Mouse (Mus musculus) adrenal gland, postnatal 25 days (tissue): ENCODE data around the gene Olfr1151. TPM values are rescaled to one million over a fixed set of nuclear protein-coding genes. Genes with fewer than 3 reads are reported as not detected.

Experiments
- DNase-seq: peaks from one replicate; pipeline ENCODE4 v3.0.0; 2021; ENCODE audit warnings: mixed read lengths
- long read RNA-seq: library from polyadenylated mRNA; stranded (forward); transcript quantifications from one replicate; pipeline ENCODE4 v2.0.0, GENCODE M21; 2021
- total RNA-seq: library from RNA; stranded (reverse); gene quantifications from 2 replicates; pipeline ENCODE4 v1.2.3, GENCODE M21; 2021

Olfr1151 gene
- total RNA-seq, result not detected in 2 replicates
- long read RNA-seq, result 0 reads

DNA sequence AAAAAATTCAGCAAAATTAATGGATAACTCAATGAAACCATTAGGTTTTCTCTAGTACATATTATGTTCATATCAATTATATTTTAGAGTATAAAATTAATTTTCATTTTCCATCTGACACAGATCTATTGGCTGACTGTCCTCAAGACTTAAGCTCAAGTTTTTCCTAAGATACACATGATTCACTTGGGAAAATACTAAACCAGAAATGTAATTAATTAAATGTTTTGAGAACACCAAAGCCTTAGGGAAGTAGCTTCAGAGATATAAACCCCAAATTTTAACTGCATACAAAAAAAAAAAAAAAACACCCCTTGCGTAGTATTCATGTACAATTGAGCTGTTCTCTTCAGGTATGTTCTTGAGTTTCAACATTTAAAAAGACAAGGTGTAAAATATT is at the start of gene Olfr1151:
Olfr1151 (plus strand) TSS at position 301 of the 400 bp plus-strand sequence.
- no peak for DNase-seq

DNA sequence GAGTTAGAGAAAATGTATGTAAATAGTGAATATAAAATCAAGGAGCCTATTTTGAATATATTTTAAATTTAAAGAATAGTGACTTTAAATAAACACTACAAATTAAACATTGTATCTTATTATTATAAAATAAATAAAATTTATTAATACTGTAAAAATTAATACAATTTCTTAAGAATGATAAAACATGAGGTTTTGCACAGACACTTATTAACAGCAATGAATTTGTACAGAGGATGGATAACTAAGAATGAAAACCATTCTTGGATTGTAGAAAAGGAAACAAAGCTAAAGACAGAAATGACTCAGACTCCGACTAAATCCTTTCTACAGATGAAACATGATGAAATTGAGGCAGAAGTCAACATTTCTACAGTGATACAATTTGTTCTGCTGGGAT is 46.1 kb upstream of the Olfr1151 start, which contains the start of gene Olfr1145:
Olfr1145 (plus strand) TSS at position 301 of the 400 bp plus-strand sequence.
- DNase-seq, result no peak

DNA sequence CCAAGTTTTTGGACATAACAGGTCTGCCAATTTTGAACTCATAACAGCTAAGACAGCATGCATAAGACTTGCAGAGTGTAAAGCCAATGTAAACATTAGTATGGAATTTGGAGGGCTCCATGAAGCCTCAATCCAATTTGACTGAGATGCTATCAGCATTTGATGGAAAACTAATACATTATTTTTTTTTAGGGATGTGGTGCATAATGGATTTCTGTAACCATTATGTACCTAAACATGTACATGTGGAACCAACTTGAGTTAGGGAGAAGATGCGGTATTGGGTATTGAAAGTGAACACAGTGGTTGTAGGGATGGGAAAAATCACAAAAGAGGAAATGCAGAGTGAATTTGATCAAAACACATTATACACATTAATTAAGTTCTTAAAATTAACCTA is 25.4 kb upstream of the Olfr1151 start, which contains the start of gene Olfr1148:
Olfr1148 (plus strand) TSS at position 301 of the 400 bp plus-strand sequence.
- no peak for DNase-seq

DNA sequence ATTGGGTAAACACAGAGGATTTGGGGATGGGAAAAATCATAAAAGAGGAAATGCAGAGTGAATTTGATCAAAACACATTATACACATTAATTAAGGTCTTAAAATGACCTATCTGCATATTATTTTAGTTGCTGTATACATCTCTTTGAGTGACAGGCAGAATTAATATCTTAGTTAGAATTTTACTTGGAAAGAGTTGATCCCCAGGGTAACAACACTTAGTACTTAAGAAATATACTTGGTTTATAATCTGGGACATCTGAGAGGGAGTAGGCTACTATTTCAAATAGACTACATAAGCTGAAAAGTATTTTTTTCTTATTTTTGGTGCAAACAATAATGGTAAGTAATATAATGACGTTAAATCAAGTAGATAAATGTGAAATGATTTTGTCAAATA is 12.0 kb upstream of the Olfr1151 start, which contains the start of gene Olfr1150-ps1:
Olfr1150-ps1 (plus strand) TSS at position 301 of the 400 bp plus-strand sequence.
- DNase-seq, result no peak

DNA sequence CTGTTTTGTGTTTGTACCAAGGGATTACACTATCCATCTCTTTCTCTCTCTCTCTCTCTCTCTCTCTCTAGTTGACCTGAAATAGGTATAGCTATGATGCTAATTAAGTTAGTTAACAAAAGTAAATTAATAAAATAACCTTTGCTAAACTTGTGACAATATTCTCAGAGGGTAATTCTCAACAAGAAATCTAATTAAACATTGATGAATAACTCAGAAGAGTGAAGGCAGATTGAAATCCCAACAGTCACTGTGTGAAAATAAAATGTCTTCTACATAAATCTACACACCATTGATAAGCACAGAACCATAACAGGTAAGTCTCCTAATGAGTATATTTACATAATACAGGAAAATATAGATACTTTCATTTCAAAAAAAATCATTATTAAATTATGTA is 10.5 kb downstream of the Olfr1151 start, which contains the start of gene Olfr1152:
Olfr1152 (plus strand) TSS at position 301 of the 400 bp plus-strand sequence.
- DNase-seq, result no peak

DNA sequence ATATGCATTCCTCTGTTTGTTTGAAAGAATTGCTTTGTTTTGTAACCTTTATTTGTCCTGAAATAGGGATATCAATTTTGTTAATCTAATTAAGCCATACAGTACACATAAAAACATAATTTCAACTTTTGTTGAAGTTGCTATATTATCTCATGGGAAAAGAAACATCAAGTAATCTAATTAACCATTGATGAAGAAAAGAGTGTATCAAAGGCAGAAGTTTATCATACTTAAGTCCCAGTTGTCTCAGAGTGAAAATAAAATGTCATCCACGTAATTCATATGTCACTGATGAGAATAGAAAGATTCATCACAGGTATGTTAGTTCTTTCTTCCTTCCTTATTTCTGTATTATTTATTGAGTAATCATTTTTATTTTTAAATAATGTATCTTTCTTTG is 39.0 kb downstream of the Olfr1151 start, which contains the start of gene Olfr1153:
Olfr1153 (plus strand) TSS at position 301 of the 400 bp plus-strand sequence.
- DNase-seq, result no peak

DNA sequence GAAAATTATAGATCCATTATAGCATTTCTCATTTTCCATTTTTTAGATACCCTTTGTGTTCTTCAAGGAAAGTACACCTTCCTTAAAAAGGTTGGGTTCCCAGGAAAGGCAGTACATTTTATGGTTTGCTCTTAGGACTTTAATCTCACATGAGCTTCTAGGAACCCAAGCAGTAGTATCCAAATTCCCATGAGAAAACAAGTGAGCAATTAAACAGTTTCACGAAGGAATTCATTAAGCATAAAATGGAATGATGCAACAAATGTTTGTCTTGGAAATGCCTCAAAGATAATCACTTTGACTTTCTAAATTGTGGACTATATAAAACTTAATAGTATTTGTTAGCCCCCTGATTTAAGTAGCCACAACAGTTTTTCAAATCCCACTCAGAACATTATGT is 49.4 kb downstream of the Olfr1151 start, which contains the start of gene Olfr1154:
Olfr1154 (minus strand) TSS at position 101 of the 400 bp plus-strand sequence.
- DNase-seq, result no peak

Other genes with a start within 250 kb of the Olfr1151 start
- not detected in 2 replicates for gene Olfr1130, start 249.7 kb upstream of the Olfr1151 start, total RNA-seq
- gene Olfr1131, start 228.8 kb upstream of the Olfr1151 start, total RNA-seq, result not detected in 2 replicates
- not detected in 2 replicates for gene Olfr1132, start 218.3 kb upstream of the Olfr1151 start, total RNA-seq
- not detected in 2 replicates for gene Olfr1133, start 208.5 kb upstream of the Olfr1151 start, total RNA-seq
- gene Olfr1134, start 197.4 kb upstream of the Olfr1151 start, total RNA-seq, result not detected in 2 replicates
- gene Olfr1135, start 182.2 kb upstream of the Olfr1151 start, total RNA-seq, result not detected in 2 replicates
- gene Olfr1136, start 161.9 kb upstream of the Olfr1151 start, total RNA-seq, result not detected in 2 replicates
- gene Olfr1137, start 142.7 kb upstream of the Olfr1151 start, total RNA-seq, result not detected in 2 replicates
- not detected in 2 replicates for gene Olfr1138, start 115.9 kb upstream of the Olfr1151 start, total RNA-seq
- not detected in 2 replicates for gene Olfr1140, start 112.1 kb upstream of the Olfr1151 start, total RNA-seq
- gene Olfr1141, start 101.9 kb upstream of the Olfr1151 start, total RNA-seq, result not detected in 2 replicates
- gene Olfr152, start 76.4 kb upstream of the Olfr1151 start, total RNA-seq, result not detected in 2 replicates
- not detected in 2 replicates for gene Olfr1143, start 55.3 kb upstream of the Olfr1151 start, total RNA-seq
- not detected in 2 replicates for gene Olfr1145, start 46.0 kb upstream of the Olfr1151 start, total RNA-seq
- not detected in 2 replicates for gene Olfr1148, start 25.3 kb upstream of the Olfr1151 start, total RNA-seq
- gene Olfr1150-ps1, start 11.9 kb upstream of the Olfr1151 start, total RNA-seq, result not detected in 2 replicates
- not detected in 2 replicates for gene Olfr1152, start 10.6 kb downstream of the Olfr1151 start, total RNA-seq
- gene Olfr1153, start 39.1 kb downstream of the Olfr1151 start, total RNA-seq, result not detected in 2 replicates
- gene Olfr1154, start 49.3 kb downstream of the Olfr1151 start, total RNA-seq, result not detected in 2 replicates
- gene Olfr1155, start 89.3 kb downstream of the Olfr1151 start, total RNA-seq, result not detected in 2 replicates
- gene Olfr1156, start 97.2 kb downstream of the Olfr1151 start, total RNA-seq, result not detected in 2 replicates
- gene Olfr1157, start 112.4 kb downstream of the Olfr1151 start, total RNA-seq, result not detected in 2 replicates
- not detected in 2 replicates for gene Olfr74, start 118.8 kb downstream of the Olfr1151 start, total RNA-seq
- gene Olfr1158, start 134.3 kb downstream of the Olfr1151 start, total RNA-seq, result not detected in 2 replicates
- not detected in 2 replicates for gene Olfr1160, start 152.4 kb downstream of the Olfr1151 start, total RNA-seq
- not detected in 2 replicates for gene Olfr1161, start 166.9 kb downstream of the Olfr1151 start, total RNA-seq
- gene Olfr73, start 181.8 kb downstream of the Olfr1151 start, total RNA-seq, result not detected in 2 replicates
- not detected in 2 replicates for gene Olfr1162, start 195.3 kb downstream of the Olfr1151 start, total RNA-seq
- not detected in 2 replicates for gene Olfr1163, start 216.0 kb downstream of the Olfr1151 start, total RNA-seq
- not detected in 2 replicates for gene Olfr1164, start 238.1 kb downstream of the Olfr1151 start, total RNA-seq